Mouse (Mus musculus) spleen, adult 2 months (tissue): ENCODE results near the gene Clptm1. TPM values are rescaled to one million over a fixed set of nuclear protein-coding genes. Genes with fewer than 3 reads are reported as not detected.

Experiments
- DNase-seq, 2 experiments: peaks; one replicate each; pipeline versions ENCODE4 v3.0.0 to v3.0.0-alpha.2; 2012 to 2021; ENCODE audit warnings: low spot score in 2 of 2, low read depth in 1 of 2
- H3K27ac ChIP-seq: fragments of 200-500 bp; 2 replicates; pipeline ENCODE4 v1.5.1; 2012; ENCODE audit warnings: low read length, inconsistent platforms; ENCODE audit not compliant: insufficient read depth
- H3K27me3 ChIP-seq: fragments of 200-500 bp; 2 replicates; pipeline ENCODE4 v1.6.1; 2012; ENCODE audit warnings: mild to moderate bottlenecking, moderate library complexity, low read length, inconsistent platforms; ENCODE audit not compliant: control insufficient read depth, insufficient read depth
- H3K36me3 ChIP-seq: fragments of 200-500 bp; 2 replicates; pipeline ENCODE4 v1.6.1; 2012; ENCODE audit warnings: mild to moderate bottlenecking, low read length, inconsistent platforms; ENCODE audit not compliant: control insufficient read depth, insufficient read depth
- H3K4me1 ChIP-seq: fragments of 200-500 bp; 2 replicates; pipeline ENCODE4 v1.6.1; 2011; ENCODE audit warnings: inconsistent platforms; ENCODE audit not compliant: control insufficient read depth, insufficient read depth, insufficient read length
- H3K4me3 ChIP-seq: fragments of 200-500 bp; 2 replicates; pipeline ENCODE4 v1.5.1; 2011; ENCODE audit warnings: mild to moderate bottlenecking, inconsistent platforms; ENCODE audit not compliant: insufficient read depth, insufficient read length; ENCODE audit errors: extremely low read depth
- CTCF ChIP-seq: fragments of 200-500 bp; IDR thresholded peaks from 2 replicates; pipeline ENCODE4 v1.5.1; 2011; ENCODE audit warnings: mild to moderate bottlenecking, inconsistent platforms; ENCODE audit not compliant: insufficient read depth, insufficient read length, insufficient replicate concordance; ENCODE audit errors: extremely low read depth
- POLR2A ChIP-seq: fragments of 200-500 bp; IDR thresholded peaks from 2 replicates; pipeline ENCODE4 v1.6.1; 2011; ENCODE audit warnings: low read depth, low read length, inconsistent platforms
- WGBS: fragments of 180-500 bp; shearing (Covaris S2); methylation state at CpG from one replicate; pipeline ENCODE4 v1.1.7; 2018; 5-methylcytosine and 5-hydroxymethylcytosine counted together
- polyA plus RNA-seq: library from polyadenylated mRNA; depleted of rRNA; stranded (reverse); fragments of >200 nt; gene quantifications from 2 replicates; pipeline ENCODE4 v1.2.3, GENCODE M21; 2012

Clptm1 gene
- polyA plus RNA-seq, 1 experiment, result 76.3 TPM

- H3K4me3 ChIP-seq, result no peak overlapping the region
- no peak for DNase-seq
- WGBS, result 88% methylated on average over 6 of the region's 6 CpGs
- no peaks in the 10 kb centered on the region for H3K27me3 ChIP-seq
- no peaks in the 10 kb centered on the region for H3K36me3 ChIP-seq
- TF ChIP-seq CTCF, result no peak
- TF ChIP-seq POLR2A, result no peak
- H3K27ac ChIP-seq, result no peak overlapping the region
- H3K4me1 ChIP-seq, result peaks cover 16% of the 10 kb centered on the region; the same call in 1 of the 2 replicates
Observed at GRCm38 (mm10) chr7:19686521-19686920, 21.7 kb upstream of the Clptm1 start.

GRCm38 (mm10) chr7:19685374-19685773 is 20.5 kb upstream of the Clptm1 start:
- WGBS, result 71% methylated on average over 4 of the region's 4 CpGs
- Histone ChIP-seq H3K27me3 (no peaks in the 10 kb centered on the region), H3K4me1 (peaks cover 16% of the 10 kb centered on the region; the same call in 1 of the 2 replicates), H3K4me3 (no peak overlapping the region), H3K36me3 (no peaks in the 10 kb centered on the region), H3K27ac (peak overlapping the region; percentile 60)
- DNase-seq, result no peak
- TF ChIP-seq CTCF (no peak), POLR2A (no peak)

DNA sequence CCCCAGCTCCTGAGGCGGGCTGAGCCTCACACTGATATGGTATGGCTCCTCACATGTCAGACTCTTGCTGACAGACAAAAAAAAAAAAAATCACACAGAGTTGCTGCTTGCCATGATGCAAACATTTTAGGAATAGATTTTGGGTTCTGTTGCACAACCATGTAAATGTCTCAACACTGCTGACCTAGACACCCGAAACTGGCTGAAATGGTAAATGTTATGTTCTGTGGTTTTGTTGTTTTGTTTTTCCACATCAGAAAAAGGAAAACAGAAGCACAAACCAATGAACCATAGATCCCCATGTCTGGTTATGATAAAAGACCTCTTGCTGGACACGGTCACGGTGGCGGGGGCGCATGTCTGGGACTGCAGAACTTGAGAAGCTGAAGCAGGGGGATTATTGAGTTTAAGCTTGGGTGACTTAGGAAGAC is 19.0 kb upstream of the Clptm1 start:
- H3K4me3 ChIP-seq, result no peak overlapping the region
- DNase-seq, result peak in 1 of 2 experiments; percentile 66
- no peaks in the 10 kb centered on the region for H3K27me3 ChIP-seq
- H3K4me1 ChIP-seq, result peaks cover 16% of the 10 kb centered on the region; the same call in 1 of the 2 replicates
- WGBS, result 45% methylated on average over 6 of the region's 6 CpGs
- H3K27ac ChIP-seq, result peak overlapping the region; percentile 89
- TF ChIP-seq POLR2A (no peak), CTCF (no peak)
- H3K36me3 ChIP-seq, result no peaks in the 10 kb centered on the region

- no peak overlapping the region for H3K4me3 ChIP-seq
- no peak for DNase-seq
- no peaks in the 10 kb centered on the region for H3K36me3 ChIP-seq
- H3K4me1 ChIP-seq, result peaks cover 16% of the 10 kb centered on the region; the same call in 1 of the 2 replicates
- TF ChIP-seq CTCF (no peak), POLR2A (no peak)
- peak overlapping the region; percentile 62 for H3K27ac ChIP-seq
- no peaks in the 10 kb centered on the region for H3K27me3 ChIP-seq
- WGBS, result 58% methylated on average over 3 of the region's 3 CpGs
Observed at GRCm38 (mm10) chr7:19682979-19683378, 18.1 kb upstream of the Clptm1 start.

DNA sequence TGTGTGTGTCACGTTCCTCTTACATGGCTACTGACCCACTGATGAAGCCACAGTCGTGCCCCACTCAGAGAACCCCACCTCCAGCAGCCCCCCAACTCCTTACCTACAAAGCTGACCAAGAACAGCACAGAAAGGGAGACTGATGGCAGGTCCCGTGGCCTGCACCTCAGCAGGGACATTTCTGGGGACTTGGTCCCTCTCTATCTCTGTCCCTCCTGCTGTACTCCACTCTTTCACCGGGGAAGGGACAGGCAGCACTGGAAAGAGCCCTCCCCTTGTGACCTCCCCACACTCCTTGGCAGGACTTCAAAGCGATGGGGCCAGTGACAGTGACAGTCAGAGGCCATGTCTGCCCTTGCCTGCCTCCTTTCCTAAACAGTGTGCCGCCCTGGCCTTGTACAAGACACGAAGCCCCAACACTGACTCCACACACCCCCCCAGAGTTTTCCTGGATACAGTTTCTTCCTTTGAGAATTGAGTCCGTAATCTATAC is 16.4 kb upstream of the Clptm1 start, which contains the start of the genes Gm44805 and Apoc4:
Gm44805 (minus strand) TSS at position 222 of the 493 bp plus-strand sequence.
Apoc4 (minus strand) TSS at position 278 of the 493 bp plus-strand sequence.
- no peak for TF ChIP-seq POLR2A
- no peak for TF ChIP-seq CTCF
- Histone ChIP-seq H3K36me3 (no peaks in the 10 kb centered on the region), H3K4me1 (peaks cover 16% of the 10 kb centered on the region; the same call in 1 of the 2 replicates), H3K27me3 (no peaks in the 10 kb centered on the region), H3K27ac (no peak within 1 kb of the TSS), H3K4me3 (no peak within 1 kb of the TSS)
- WGBS, result 80% methylated on average over 8 of the region's 8 CpGs
- DNase-seq, result no peak

DNA sequence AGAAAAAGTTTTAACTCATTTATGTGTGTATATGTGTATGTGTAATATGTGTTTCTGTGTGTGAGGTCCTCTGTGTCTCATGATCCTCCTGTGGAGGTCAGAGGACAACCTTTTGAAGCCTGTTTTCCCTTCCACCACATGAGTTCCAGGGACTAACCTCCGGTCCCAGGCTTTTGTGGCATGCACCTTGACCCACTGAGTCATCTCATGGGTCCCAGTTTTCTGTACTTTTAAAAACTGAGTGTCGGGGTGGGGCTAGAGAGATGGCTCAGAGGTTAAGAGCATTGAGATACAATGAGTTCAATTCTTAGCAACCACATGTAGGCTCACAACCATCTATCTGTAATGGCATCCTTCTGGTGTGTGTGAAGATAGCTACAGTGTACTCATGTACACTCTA is 15.9 kb upstream of the Clptm1 start:
- Histone ChIP-seq H3K4me1 (peaks cover 13% of the 10 kb centered on the region; the same call in 1 of the 2 replicates), H3K27ac (no peak overlapping the region), H3K4me3 (no peak overlapping the region), H3K36me3 (no peaks in the 10 kb centered on the region), H3K27me3 (no peaks in the 10 kb centered on the region)
- no peak for TF ChIP-seq POLR2A
- no peak for TF ChIP-seq CTCF
- WGBS, result 87% methylated on average over 2 of the region's 2 CpGs
- no peak for DNase-seq

DNA sequence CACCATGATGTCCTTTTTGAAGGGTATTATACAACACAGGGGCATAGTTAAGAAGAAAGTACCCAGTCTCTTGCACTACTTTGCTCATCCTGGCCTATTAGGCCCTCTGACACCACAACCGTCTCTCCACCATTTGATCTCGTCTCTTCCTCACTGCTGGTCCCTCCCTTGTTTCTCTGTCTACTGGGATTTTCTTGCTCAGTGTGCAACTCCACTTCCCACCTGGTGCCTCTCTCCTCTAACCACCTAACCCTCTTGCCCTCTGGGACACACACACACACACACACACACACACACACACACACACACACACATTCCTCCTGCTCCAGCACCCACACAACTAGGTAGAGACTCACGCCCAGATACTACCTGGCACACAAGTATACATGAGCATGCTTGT is 14.1 kb upstream of the Clptm1 start:
- DNase-seq, result no peak
- TF ChIP-seq CTCF (no peak), POLR2A (no peak)
- H3K27me3 ChIP-seq, result no peaks in the 10 kb centered on the region

More for the DNA sequence above, 14.1 kb upstream of the Clptm1 start:
- no peak overlapping the region for H3K27ac ChIP-seq
- peaks cover 2% of the 10 kb centered on the region; the same call in 1 of the 2 replicates for H3K4me1 ChIP-seq
- WGBS, result 92% methylated on average over 3 of the region's 3 CpGs
- no peaks in the 10 kb centered on the region for H3K36me3 ChIP-seq
- no peak overlapping the region for H3K4me3 ChIP-seq
